Mouse (Mus musculus) spleen, postnatal 36 days (tissue): ENCODE measurements around the gene Meis2.
A peak's percentile ranks its signal among the peaks of the same experiment; 100 is the strongest.

Experiments used
- DNase-seq, 2 experiments: peaks; one replicate each; pipeline ENCODE4 v3.0.0; 2022; ENCODE audit warnings: low spot score in 2 of 2, mixed read lengths in 1 of 2

Gene Meis2

GRCm38 (mm10) chr2:115855511-115856400 is 209.9 kb downstream of the Meis2 start:
- DNase-seq, result peak; percentile 14 to 26

GRCm38 (mm10) chr2:115854828-115855311 is 210.8 kb downstream of the Meis2 start:
- no peak for DNase-seq

- DNase-seq, result no peak
Measured at GRCm38 (mm10) chr2:115854007-115854827, 211.4 kb downstream of the Meis2 start.

GRCm38 (mm10) chr2:115853221-115853620 is 212.4 kb downstream of the Meis2 start:
- no peak for DNase-seq

GRCm38 (mm10) chr2:115852615-115853014 is 213.0 kb downstream of the Meis2 start:
- DNase-seq, result no peak

- DNase-seq, result no peak
Measured at GRCm38 (mm10) chr2:115852109-115852508, 213.5 kb downstream of the Meis2 start.

- DNase-seq, result no peak
Measured at GRCm38 (mm10) chr2:115850961-115851360, 214.7 kb downstream of the Meis2 start.

- DNase-seq, result no peak
Measured at GRCm38 (mm10) chr2:115842821-115843220, 222.8 kb downstream of the Meis2 start.

- no peak for DNase-seq
Measured at GRCm38 (mm10) chr2:115836034-115836433, 229.6 kb downstream of the Meis2 start.

GRCm38 (mm10) chr2:115822361-115822760 is 243.3 kb downstream of the Meis2 start:
- DNase-seq, result no peak

GRCm38 (mm10) chr2:115817959-115818358 is 247.7 kb downstream of the Meis2 start:
- DNase-seq, result no peak

GRCm38 (mm10) chr2:115813721-115814120 is 251.9 kb downstream of the Meis2 start:
- no peak for DNase-seq

- DNase-seq, result no peak
Measured at GRCm38 (mm10) chr2:115813316-115813715, 252.3 kb downstream of the Meis2 start.
